Mouse (Mus musculus): ENCODE measurements around the gene Anks1.

DNA sequence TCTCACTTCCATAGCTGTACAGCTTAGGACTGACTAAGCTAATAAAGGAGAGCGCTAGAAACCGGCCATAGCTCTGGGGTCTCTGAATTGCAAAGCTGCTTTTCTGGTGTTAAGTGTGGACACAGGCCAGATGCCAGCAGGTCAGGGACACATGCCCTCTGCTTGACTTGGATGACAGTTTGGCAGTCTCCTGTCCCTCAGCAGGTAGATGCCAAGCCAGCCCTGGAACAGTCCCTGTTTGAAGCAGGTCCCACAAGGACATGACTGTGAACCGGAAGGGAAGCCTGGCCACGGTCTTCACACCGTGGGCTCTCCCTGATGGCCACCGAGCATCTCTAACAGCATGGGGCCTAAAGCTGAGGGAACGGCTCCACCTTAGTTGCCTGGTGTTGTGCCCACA is 153.6 kb downstream of the Anks1 start:
- TF ChIP-seq GATA1 (IDR thresholded peaks at IDR 0.05; ENCODE audit: borderline replicate concordance, low read length) (no peak), FLI1 (IDR thresholded peaks at IDR 0.05; ENCODE audit: low read length) (no peak)

Measured in megakaryocyte, embryonic 14.5 days (primary cell).